10 mouse cellular contexts compared by ENCODE assay signal in genomic region chr7:45642503-45643255, GRCm38 (mm10). TPM values are rescaled to one million over a fixed set of nuclear protein-coding genes. Genes with fewer than 3 reads are reported as not detected.
DNase-seq lines count a peak whose midpoint lies in the region; ATAC-seq and TF ChIP-seq lines count a peak whose summit lies in the region.
"Had no signal": no experiment of that assay in that cellular context is flagged by ENCODE, and none has a peak within 500 bp of the region (broad histone marks: within the 10 kb centered on the region; RNA-seq: fewer than 3 reads in every experiment).

No protein-coding gene starts in this region.

- H3K4me2 ChIP-seq in heart, embryonic 12.5 days: peak overlapping the region; percentile 80
- H3K4me2 ChIP-seq in forebrain, postnatal 0 days (ENCODE audit: low read depth): peak overlapping the region; percentile 72
- peak overlapping the region; percentile 72 for H3K4me2 ChIP-seq in liver, postnatal 0 days (ENCODE audit: low read depth, low read length)

- no peaks in the 10 kb centered on the region for H3K9me3 ChIP-seq in heart, embryonic 12.5 days (replicated peaks)
- no peaks in the 10 kb centered on the region for H3K9me3 ChIP-seq in ES-E14 (ENCODE audit: control insufficient read depth, insufficient read depth, low read depth, low read length)
- no peaks in the 10 kb centered on the region for H3K9me3 ChIP-seq in forebrain, postnatal 0 days (ENCODE audit: low read length)
- no peaks in the 10 kb centered on the region for H3K9me3 ChIP-seq in liver, postnatal 0 days (ENCODE audit: low read length)

- peaks cover 63% of the 10 kb centered on the region for H3K4me1 ChIP-seq in heart, embryonic 12.5 days (replicated peaks)
- H3K4me1 ChIP-seq in ES-E14 (ENCODE audit: control insufficient read depth in 2 of 2, insufficient read depth in 2 of 2, low read length in 2 of 2, poor library complexity in 1 of 2): peaks cover 0 to 15% of the 10 kb centered on the region in 2 experiments; a peak in 1 of 4 replicates
- H3K4me1 ChIP-seq in forebrain, postnatal 0 days (ENCODE audit: insufficient read depth): peaks cover 15% of the 10 kb centered on the region; the same call in 1 of the 2 replicates
- peaks cover 9% of the 10 kb centered on the region; the same call in 1 of the 2 replicates for H3K4me1 ChIP-seq in liver, postnatal 0 days (ENCODE audit: insufficient read depth)

- 47% methylated on average over 16 of the region's 16 CpGs for WGBS in heart, embryonic 12.5 days
- WGBS in forebrain, postnatal 0 days: 31% methylated on average over 16 of the region's 16 CpGs
- 37% methylated on average over 16 of the region's 16 CpGs for WGBS in liver, postnatal 0 days (ENCODE audit: insufficient replicate concordance)

- peak overlapping the region; percentile 74 for H3K9ac ChIP-seq in heart, embryonic 12.5 days
- H3K9ac ChIP-seq in ES-E14 (ENCODE audit: insufficient read depth, low read depth, low read length, poor library complexity, severe bottlenecking): peak overlapping the region; percentile 29
- H3K9ac ChIP-seq in forebrain, postnatal 0 days: peak overlapping the region; percentile 59
- H3K9ac ChIP-seq in liver, postnatal 0 days (replicated peaks): peak overlapping the region; percentile 52

- intact Hi-C loops in heart, postnatal 10 days (cut with DNase I): no loop called here

- H3K27me3 ChIP-seq in heart, embryonic 12.5 days (replicated peaks): no peaks in the 10 kb centered on the region; the same call in 1 of the 2 replicates
- H3K27me3 ChIP-seq in forebrain, postnatal 0 days (ENCODE audit: insufficient read depth, low read length): no peaks in the 10 kb centered on the region
- peaks cover 10% of the 10 kb centered on the region; the same call in 1 of the 2 replicates for H3K27me3 ChIP-seq in liver, postnatal 0 days (ENCODE audit: insufficient read depth, low read length)

- H3K27ac ChIP-seq in heart, embryonic 12.5 days (ENCODE audit: poor library complexity, severe bottlenecking): peak overlapping the region; percentile 45; the same call in 1 of the 2 replicates
- H3K27ac ChIP-seq in ES-E14 (ENCODE audit: insufficient read depth, low read depth, low read length, poor library complexity, severe bottlenecking): no peak overlapping the region
- peak overlapping the region; percentile 87 for H3K27ac ChIP-seq in forebrain, postnatal 0 days (ENCODE audit: low read depth, low read length)
- H3K27ac ChIP-seq in liver, postnatal 0 days (ENCODE audit: low read depth): no peak overlapping the region

- TF ChIP-seq CTCF in forebrain, postnatal 0 days (IDR thresholded peaks at IDR 0.05; ENCODE audit: low read depth): no peak
- TF ChIP-seq CTCF in liver, postnatal 0 days (IDR thresholded peaks at IDR 0.05; ENCODE audit: low read depth): no peak

- DNase-seq in heart, postnatal 10 days: no peak
- DNase-seq in ES-E14 (ENCODE audit: low read depth, low spot score): no peak
- no peak for DNase-seq in forebrain, postnatal 0 days
- no peak for DNase-seq in liver, postnatal 0 days
- no peak for DNase-seq in natural killer cell, adult 2 months (ENCODE audit: low spot score in 2 of 2)
- no peak for DNase-seq in embryo, embryonic 10 days (ENCODE audit: low spot score)
- DNase-seq in adrenal gland, postnatal 25 days: no peak

- peak overlapping the region; percentile 49 for H3K4me3 ChIP-seq in heart, embryonic 12.5 days
- H3K4me3 ChIP-seq in ES-E14 (ENCODE audit: insufficient read depth in 1 of 2, low read depth in 1 of 2, low read length in 2 of 2, poor library complexity in 1 of 2, severe bottlenecking in 1 of 2): peak overlapping the region; percentile 11 to 36
- peak overlapping the region; percentile 44 for H3K4me3 ChIP-seq in forebrain, postnatal 0 days (ENCODE audit: low read depth, low read length)
- peak overlapping the region; percentile 31 for H3K4me3 ChIP-seq in liver, postnatal 0 days (ENCODE audit: low read depth, low read length)

- no peak for TF ChIP-seq EP300 in liver, postnatal 0 days (IDR thresholded peaks at IDR 0.05; ENCODE audit: low read depth)

- in situ Hi-C loops in ES-E14 (cut with MboI; ENCODE audit: low sequenced_read_pairs in 2 of 2, unreplicated experiment in 2 of 2): no loop called here

- H3K36me3 ChIP-seq in heart, embryonic 12.5 days: peaks cover 5% of the 10 kb centered on the region
- peaks cover 2% of the 10 kb centered on the region; the same call in 1 of the 2 replicates for H3K36me3 ChIP-seq in ES-E14 (ENCODE audit: control insufficient read depth, insufficient read depth, low read length, poor library complexity, severe bottlenecking)
- H3K36me3 ChIP-seq in forebrain, postnatal 0 days (ENCODE audit: insufficient read depth): no peaks in the 10 kb centered on the region
- no peaks in the 10 kb centered on the region for H3K36me3 ChIP-seq in liver, postnatal 0 days (replicated peaks; ENCODE audit: insufficient read depth, low read length)

- no peak for ATAC-seq in heart, embryonic 12.5 days (ENCODE audit: insufficient number of reproducible peaks, low FRiP score)
- no peak for ATAC-seq in forebrain, postnatal 0 days
- no peak for ATAC-seq in liver, postnatal 0 days

TF ChIP-seq in ES-E14, 5 proteins besides CTCF, POLR2A, EP300 and RAD21:
- no peak for TF ChIP-seq CHD2 (IDR thresholded peaks at IDR 0.05; ENCODE audit: low read depth, low read length)
- no peak for TF ChIP-seq HCFC1 (IDR thresholded peaks at IDR 0.05; ENCODE audit: borderline replicate concordance, insufficient read depth, low read length)
- TF ChIP-seq MAFK (IDR thresholded peaks at IDR 0.05; ENCODE audit: insufficient read depth, low read depth, low read length): no peak
- TF ChIP-seq ZNF384 (IDR thresholded peaks at IDR 0.05; ENCODE audit: low read depth, low read length): no peak
- TF ChIP-seq ZC3H11A (IDR thresholded peaks at IDR 0.05; ENCODE audit: borderline replicate concordance, low read depth, low read length): no peak
TF ChIP-seq in ES-E14: peak in this region for 0.

RNA-seq across cellular contexts. Expression of gene Mamstr, which starts 2.9 kb away (rescaled TPM):
- polyA plus RNA-seq in heart, embryonic 12.5 days (2016; fragmentation: Nextera tagmentation; extraction: Ambion mirVana): 3.3 and 5.4 TPM in 2 replicates
- total RNA-seq in heart, postnatal 10 days (2021): 1 to 10 TPM; 7.5 to 8.5 TPM
- 0.71 and 0.74 TPM in 2 replicates for total RNA-seq in ES-E14 (2012; rRNA removed)
- total RNA-seq in forebrain, postnatal 0 days (2014; rRNA removed): 2.2 and 2.8 TPM in 2 replicates
- polyA plus RNA-seq in forebrain, postnatal 0 days (2015; fragmentation: Nextera tagmentation; extraction: Ambion mirVana): 2.6 TPM in 2 replicates
- polyA plus RNA-seq in liver, postnatal 0 days (2015; fragmentation: Nextera tagmentation; extraction: Ambion mirVana): 0.31 and 0.54 TPM in 2 replicates
- 3.5 and 4.3 TPM in 2 replicates for total RNA-seq in adrenal gland, postnatal 25 days (2021)

RNA-seq across cellular contexts. Expression of gene Rasip1, which starts 15.4 kb away (rescaled TPM):
- 36.1 and 38.1 TPM in 2 replicates for polyA plus RNA-seq in heart, embryonic 12.5 days (2016; fragmentation: Nextera tagmentation; extraction: Ambion mirVana)
- total RNA-seq in heart, postnatal 10 days (2021): 10 to 100 TPM; 51.9 to 52.4 TPM
- 5.3 and 8.6 TPM in 2 replicates for total RNA-seq in ES-E14 (2012; rRNA removed)
- total RNA-seq in forebrain, postnatal 0 days (2014; rRNA removed): 26.5 and 37.4 TPM in 2 replicates
- 22.8 and 27.2 TPM in 2 replicates for polyA plus RNA-seq in forebrain, postnatal 0 days (2015; fragmentation: Nextera tagmentation; extraction: Ambion mirVana)
- 3.4 and 3.6 TPM in 2 replicates for polyA plus RNA-seq in liver, postnatal 0 days (2015; fragmentation: Nextera tagmentation; extraction: Ambion mirVana)
- 21.3 and 23.3 TPM in 2 replicates for total RNA-seq in adrenal gland, postnatal 25 days (2021)
- total RNA-seq: common myeloid progenitor, adult 5-6 weeks had no signal

RNA-seq across cellular contexts. Expression of gene Izumo1, which starts 21.1 kb away (rescaled TPM):
- polyA plus RNA-seq in heart, embryonic 12.5 days (2016; fragmentation: Nextera tagmentation; extraction: Ambion mirVana): 0.35 and 0.65 TPM in 2 replicates
- total RNA-seq in heart, postnatal 10 days (2021): under 1 TPM; 0.22 to 0.65 TPM
- 0.31 and 0.63 TPM in 2 replicates for total RNA-seq in ES-E14 (2012; rRNA removed)
- total RNA-seq in forebrain, postnatal 0 days (2014; rRNA removed): 0.08 and 0.14 TPM in 2 replicates
- polyA plus RNA-seq in forebrain, postnatal 0 days (2015; fragmentation: Nextera tagmentation; extraction: Ambion mirVana): not detected in 2 replicates
- 0.09 TPM in 1 of 2 replicates, not detected in the other for polyA plus RNA-seq in liver, postnatal 0 days (2015; fragmentation: Nextera tagmentation; extraction: Ambion mirVana)
- 0.36 TPM in 1 of 2 replicates, not detected in the other for total RNA-seq in adrenal gland, postnatal 25 days (2021)
- total RNA-seq: neutrophil, adult 5-6 weeks had no signal

RNA-seq across cellular contexts. Expression of gene Fut2, which starts 23.5 kb away (rescaled TPM):
- polyA plus RNA-seq in heart, embryonic 12.5 days (2016; fragmentation: Nextera tagmentation; extraction: Ambion mirVana): 0.77 TPM in 2 replicates
- total RNA-seq in heart, postnatal 10 days (2021): under 1 TPM in 1 of 2 experiments, not detected in 1; 0.38 TPM
- 0.27 and 0.37 TPM in 2 replicates for total RNA-seq in ES-E14 (2012; rRNA removed)
- 0.15 TPM in 1 of 2 replicates, not detected in the other for total RNA-seq in forebrain, postnatal 0 days (2014; rRNA removed)
- polyA plus RNA-seq in forebrain, postnatal 0 days (2015; fragmentation: Nextera tagmentation; extraction: Ambion mirVana): 0.06 and 0.13 TPM in 2 replicates
- polyA plus RNA-seq in liver, postnatal 0 days (2015; fragmentation: Nextera tagmentation; extraction: Ambion mirVana): not detected in 2 replicates
- not detected in 2 replicates for total RNA-seq in adrenal gland, postnatal 25 days (2021)
- total RNA-seq: common myeloid progenitor, adult 5-6 weeks had no signal

RNA-seq across cellular contexts. Expression of gene Fut1, which starts 25.6 kb away (rescaled TPM):
- polyA plus RNA-seq in heart, embryonic 12.5 days (2016; fragmentation: Nextera tagmentation; extraction: Ambion mirVana): not detected in 2 replicates
- total RNA-seq in heart, postnatal 10 days (2021): not detected
- total RNA-seq in ES-E14 (2012; rRNA removed): 0.49 and 2.5 TPM in 2 replicates
- total RNA-seq in forebrain, postnatal 0 days (2014; rRNA removed): 0.08 and 0.29 TPM in 2 replicates
- polyA plus RNA-seq in forebrain, postnatal 0 days (2015; fragmentation: Nextera tagmentation; extraction: Ambion mirVana): not detected in 2 replicates
- 0.56 TPM in 1 of 2 replicates, not detected in the other for polyA plus RNA-seq in liver, postnatal 0 days (2015; fragmentation: Nextera tagmentation; extraction: Ambion mirVana)
- not detected in 2 replicates for total RNA-seq in adrenal gland, postnatal 25 days (2021)
- total RNA-seq: common myeloid progenitor, adult 5-6 weeks; neutrophil, adult 5-6 weeks had no signal

Comparison
In these comparisons a context has a peak if more than half of its experiments do, and no peak if none do; other contexts are left out.
1. H3K27ac ChIP-seq: peak in heart, embryonic 12.5 days (single experiment) and forebrain, postnatal 0 days (single experiment); none in ES-E14 (single experiment) and liver, postnatal 0 days (single experiment).
2. Peak in every context shown above with its lines, with median percentiles within 50 percentile points of each other: H3K4me2 ChIP-seq, H3K4me3 ChIP-seq and H3K9ac ChIP-seq.